Mouse (Mus musculus): Measurements from ENCODE around the gene Olfr578.

GRCm38 (mm10) chr7:102948167-102948566 lies 41.0 kb downstream of the Olfr578 start, which contains the start of gene Olfr574:
- TF ChIP-seq EP300 (optimal IDR thresholded peaks at IDR 0.05) (no peak), CTCF (IDR thresholded peaks at IDR 0.05; ENCODE audit: low read depth) (no peak)
